Mouse (Mus musculus) frontal cortex, postnatal 10 days (tissue): ENCODE measurements at regions not wholly inside any gene's neighbourhood (a gene's known extent, or its start where the extent isn't known, plus 50 kb on each side); places are given as distances from the start of the nearest gene placed in this dataset.
"Not testable (repeated sequence)": the region's sequence is repeated elsewhere in the genome, so short reads cannot be mapped to it uniquely, and the experiment has no call there.

Source experiments
- DNase-seq, 2 experiments: peaks; one replicate each; pipeline ENCODE4 v3.0.0; 2022; ENCODE audit warnings: low spot score in 2 of 2, mixed read lengths in 1 of 2

- DNase-seq, result peak in 1 of 2 experiments; percentile 4
Observed at GRCm38 (mm10) chr5:6590058-6590457, 713.9 kb upstream of the Tex47 start.

GRCm38 (mm10) chr5:6611151-6611550 is 692.8 kb upstream of the Tex47 start:
- DNase-seq, result not testable (repeated sequence)

GRCm38 (mm10) chr5:6644869-6645268 is 659.0 kb upstream of the Tex47 start:
- no peak for DNase-seq

- not testable (repeated sequence) for DNase-seq
Observed at GRCm38 (mm10) chr5:6676211-6676610, 627.7 kb upstream of the Tex47 start.

GRCm38 (mm10) chr5:6709668-6710309 is 594.1 kb upstream of the Tex47 start:
- DNase-seq, result no peak

- no peak for DNase-seq
Observed at GRCm38 (mm10) chr5:6716179-6716578, 587.7 kb upstream of the Tex47 start.

- no peak for DNase-seq
Observed at GRCm38 (mm10) chr5:6716630-6717029, 587.3 kb upstream of the Tex47 start.
